Mouse (Mus musculus) erythroid progenitor cell, adult 5-6 weeks (primary cell): ENCODE data around the gene Galntl6. TPM values are rescaled to one million over a fixed set of nuclear protein-coding genes. Genes with fewer than 3 reads are reported as not detected.

Experiments
- ATAC-seq: replicated peaks from 2 replicates; pipeline ENCODE4 v1.8.0; 2016; ENCODE audit warnings: moderate number of reproducible peaks, mild to moderate bottlenecking, moderate TSS enrichment, inconsistent platforms; ENCODE audit not compliant: poor library complexity, low FRiP score, severe bottlenecking
- total RNA-seq, 2 experiments: library from RNA; stranded (forward) in 1 of 2; stranded (reverse) in 1 of 2; fragments of 150-400 nt in 1 of 2; fragments of 186-747, 209-891 nt in 1 of 2; gene quantifications; 2 replicates each; pipeline versions ENCODE4 v1.2.3 to v1.2.4; 2015 to 2017; ENCODE audit warnings: low replicate concordance in 2 of 2

The Galntl6 gene
- total RNA-seq, 2 experiments from 2014 or later = not detected

DNA sequence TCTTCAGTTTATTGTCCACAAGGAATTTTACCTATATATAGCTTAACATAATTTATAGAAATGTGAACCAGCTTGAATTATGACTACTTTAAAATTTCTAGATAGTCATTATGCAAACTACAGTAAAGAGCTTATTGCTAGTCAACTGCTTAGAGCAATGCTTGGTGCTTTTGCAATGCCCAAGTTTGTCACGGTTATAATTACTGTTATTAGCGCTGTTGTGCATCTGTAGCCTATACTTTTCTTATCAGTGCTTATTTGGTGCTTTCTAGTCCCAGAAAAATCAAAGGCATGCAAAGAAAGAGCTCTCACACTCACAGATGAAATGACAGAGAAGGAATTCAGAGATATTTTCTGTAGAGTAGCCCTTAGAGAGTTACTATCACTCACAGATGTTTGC lies 599.0 kb downstream of the Galntl6 start:
- no peak for ATAC-seq

DNA sequence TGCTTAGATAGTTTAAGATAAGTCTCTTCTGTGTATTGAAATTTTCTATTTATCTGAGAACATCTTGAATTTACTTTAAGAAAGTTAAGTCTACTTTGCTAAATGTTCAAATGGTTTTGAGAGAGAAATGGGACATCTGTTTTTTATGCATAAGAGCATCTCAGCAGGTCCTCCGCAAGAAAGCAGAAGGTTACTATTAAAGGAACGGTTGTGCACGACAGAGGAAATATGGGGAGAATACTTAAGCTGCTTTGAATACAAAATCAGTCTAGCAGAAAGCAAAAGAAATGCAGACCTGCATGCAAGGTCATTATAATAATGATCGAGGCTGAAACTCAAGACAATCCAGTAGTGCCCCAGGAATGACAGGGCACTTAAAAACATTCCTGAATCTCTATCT lies 621.0 kb downstream of the Galntl6 start:
- no peak for ATAC-seq

DNA sequence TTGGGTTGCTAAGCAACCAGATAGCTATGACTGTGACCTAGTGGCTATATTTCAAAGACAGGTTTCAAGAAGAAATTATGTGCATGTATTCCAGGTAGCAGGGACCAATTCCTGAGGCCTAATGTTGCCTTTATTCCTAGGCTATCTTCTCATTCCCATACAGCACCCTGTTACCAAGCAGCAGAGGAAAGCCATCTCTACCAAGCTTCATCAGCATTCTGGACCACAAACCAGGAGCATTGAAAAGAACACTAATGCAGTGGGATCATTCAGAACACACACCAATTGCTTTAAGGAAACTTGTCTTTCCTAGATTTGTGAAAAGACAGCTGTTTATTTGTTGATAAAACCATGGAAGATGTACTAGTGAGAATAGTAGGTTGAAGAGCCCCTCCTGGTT lies 622.4 kb downstream of the Galntl6 start:
- ATAC-seq = no peak

DNA sequence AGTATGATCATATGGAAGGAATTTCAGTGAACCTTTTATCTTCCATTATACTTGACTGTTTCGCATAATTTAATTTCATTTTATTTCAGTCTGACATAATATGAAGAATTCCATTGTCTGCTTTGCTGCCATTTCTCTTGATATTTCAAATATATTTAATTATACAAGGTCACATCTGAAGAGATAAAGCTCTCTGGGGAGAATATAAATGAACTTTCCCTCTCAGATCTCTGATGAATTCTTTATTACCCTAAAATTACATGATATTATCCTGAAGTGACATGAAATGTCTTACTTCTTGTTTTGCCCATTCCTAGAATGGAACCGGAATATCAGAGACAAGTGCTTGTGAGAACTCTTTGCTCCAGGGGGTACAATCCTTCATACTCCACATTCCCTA lies 647.0 kb downstream of the Galntl6 start:
- no peak for ATAC-seq

DNA sequence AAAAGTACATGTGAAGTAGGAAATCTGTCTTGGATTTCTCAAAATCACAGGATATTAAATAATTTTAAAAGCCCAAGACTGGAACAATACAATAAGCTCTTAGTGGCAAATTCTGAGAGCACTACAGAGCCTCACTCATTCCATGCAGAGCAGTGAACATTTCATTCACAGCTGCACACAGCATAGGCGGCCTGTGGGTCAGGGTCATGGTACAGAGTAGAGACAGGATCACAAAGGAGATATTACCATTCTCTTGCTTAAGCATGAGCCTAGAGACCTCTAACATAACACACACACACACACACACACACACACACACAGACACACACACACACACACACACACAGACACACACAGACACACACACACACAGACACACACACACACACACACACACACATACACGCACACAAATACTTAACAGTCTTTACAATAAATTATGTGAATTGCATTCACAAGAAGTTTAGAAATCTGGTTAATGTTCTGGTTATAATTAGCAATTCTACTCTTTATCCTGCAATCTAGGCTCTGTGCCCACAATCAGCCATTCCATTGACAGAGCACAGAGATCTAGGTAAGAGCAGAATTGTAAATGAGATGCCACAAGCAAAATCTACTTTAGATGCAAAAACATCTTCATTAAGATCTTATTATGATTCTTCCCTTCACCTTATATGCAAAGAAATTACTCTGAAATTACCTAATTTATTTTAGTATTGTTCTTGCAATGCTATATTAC lies 653.7 kb downstream of the Galntl6 start:
- no peak for ATAC-seq

DNA sequence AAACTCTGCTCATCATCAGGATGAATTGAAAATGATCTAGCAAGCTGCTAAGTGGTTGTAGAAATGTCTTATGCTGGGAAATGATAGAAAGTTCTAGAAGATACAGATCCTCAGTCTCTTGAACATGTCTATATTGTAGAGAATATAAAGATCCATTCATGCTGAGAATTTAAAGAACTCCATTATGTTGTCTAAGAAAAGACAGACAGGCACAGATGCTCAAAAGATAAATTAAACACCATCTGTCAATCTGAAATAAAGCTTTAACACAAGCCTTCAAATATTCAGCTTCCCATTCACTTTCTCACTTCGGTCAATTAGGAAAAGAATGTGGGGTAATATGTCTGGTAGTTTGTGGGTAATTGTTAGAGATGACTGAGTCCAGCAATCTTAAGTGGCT lies 658.8 kb downstream of the Galntl6 start:
- ATAC-seq = no peak

DNA sequence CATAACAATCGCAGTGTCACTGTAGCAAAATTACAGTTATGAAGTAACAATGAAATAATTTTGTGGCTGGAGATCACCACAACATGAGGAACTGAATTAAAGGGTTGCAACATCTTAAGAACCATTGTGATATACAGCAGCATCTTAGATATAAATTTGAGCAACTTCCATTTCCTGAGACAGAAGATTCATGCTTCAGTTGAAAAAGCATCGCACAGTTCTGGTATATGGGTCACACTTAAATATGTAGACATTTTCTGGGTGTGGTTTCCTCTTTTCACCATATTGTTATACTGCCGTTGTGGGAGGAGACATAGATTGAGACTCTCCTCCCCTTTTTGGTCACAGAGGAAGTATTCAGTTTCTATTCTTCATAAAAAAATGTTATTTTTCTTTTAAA lies 667.6 kb downstream of the Galntl6 start:
- no peak for ATAC-seq

DNA sequence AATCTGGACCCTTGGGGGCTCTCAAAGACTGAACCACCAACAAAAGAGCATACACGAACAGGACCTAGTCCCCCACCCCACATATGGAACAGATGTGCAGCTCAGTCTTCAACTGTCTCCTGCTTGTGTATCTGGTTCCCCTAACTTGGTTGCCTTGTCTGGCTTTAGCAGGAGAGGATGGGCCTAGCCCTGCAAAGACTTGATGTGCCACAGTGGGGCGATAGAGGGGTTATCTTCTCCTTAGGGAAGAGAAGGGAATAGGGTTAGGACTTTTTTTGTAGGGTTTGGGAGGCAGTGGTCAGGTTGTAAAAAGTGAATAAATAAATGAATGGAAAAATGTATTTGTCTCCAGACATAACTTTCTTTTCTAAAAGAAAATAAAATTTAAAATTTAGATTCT lies 678.2 kb downstream of the Galntl6 start:
- ATAC-seq = no peak

DNA sequence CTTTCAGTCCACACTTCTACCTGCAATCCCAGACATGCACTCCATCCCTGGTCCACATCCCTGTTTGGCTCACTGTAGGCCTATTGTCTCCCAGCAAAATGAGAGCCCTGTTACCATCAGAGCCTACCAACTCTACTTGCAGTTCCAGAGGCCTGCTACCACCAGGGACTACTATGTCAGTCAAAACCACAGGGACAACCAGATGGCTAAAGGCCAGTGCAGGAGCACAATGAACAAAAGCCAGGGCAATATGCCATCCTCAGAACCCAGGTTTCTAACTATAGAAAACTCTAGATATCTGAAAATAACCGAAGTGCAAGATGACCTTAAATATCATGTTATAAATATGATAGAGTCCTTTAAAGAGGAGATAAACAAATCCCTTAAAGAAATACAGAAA lies 683.7 kb downstream of the Galntl6 start:
- no peak for ATAC-seq

DNA sequence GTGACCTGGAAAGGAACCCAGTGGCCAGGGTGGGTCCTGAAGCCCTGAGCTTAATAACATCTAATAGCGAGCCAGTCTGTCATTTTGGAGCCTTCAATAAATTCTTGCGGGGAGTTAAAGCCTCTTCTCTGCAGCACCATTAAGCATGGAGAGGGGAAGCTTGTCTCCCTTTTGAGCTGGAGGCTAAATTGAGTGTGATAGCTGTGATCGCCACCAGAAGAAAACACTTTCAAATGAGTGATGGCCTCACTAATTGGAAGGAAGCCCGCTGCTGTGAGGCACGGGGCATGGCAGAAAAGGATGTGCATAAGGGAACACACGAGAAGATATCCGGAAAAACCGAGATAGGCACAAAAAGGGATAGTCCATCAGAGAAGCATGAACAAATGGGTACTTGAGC lies 694.6 kb downstream of the Galntl6 start:
- no peak for ATAC-seq

DNA sequence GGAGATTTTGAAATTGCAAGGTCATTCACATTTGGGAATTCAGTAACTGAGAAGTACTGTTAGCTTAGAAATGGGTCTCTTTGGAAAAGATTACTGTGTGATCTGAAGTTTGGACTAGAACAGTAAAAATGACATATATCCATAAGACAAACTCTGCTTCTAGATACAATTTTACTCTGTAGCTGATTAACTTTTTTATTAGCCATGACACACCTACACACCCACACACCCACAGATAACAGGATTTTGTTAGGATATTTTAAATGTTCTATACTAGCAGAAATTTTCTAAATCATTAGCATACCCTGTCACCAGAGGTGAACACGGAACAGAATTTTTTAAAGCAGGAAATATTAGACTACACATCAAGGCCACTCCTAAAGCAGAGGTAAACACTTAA lies 722.7 kb downstream of the Galntl6 start:
- ATAC-seq = no peak

DNA sequence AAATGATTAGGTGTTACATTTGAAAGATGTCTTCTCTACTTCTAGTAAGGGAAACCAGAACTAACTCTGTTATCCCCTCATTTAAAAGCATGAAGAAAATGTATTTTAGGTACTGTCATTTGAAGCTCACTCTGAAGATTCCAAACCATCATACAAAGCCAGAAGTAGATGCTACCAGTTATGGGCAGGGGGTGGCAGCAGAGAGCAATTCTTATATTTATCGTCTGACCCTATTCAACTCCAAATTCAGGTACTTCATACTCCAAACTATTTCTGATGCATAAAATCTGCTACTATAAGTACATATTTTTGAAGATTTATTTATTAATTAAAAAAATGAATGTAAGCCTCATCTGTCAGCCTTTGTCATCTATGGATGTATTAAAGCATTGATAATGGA lies 765.5 kb downstream of the Galntl6 start:
- ATAC-seq = no peak

DNA sequence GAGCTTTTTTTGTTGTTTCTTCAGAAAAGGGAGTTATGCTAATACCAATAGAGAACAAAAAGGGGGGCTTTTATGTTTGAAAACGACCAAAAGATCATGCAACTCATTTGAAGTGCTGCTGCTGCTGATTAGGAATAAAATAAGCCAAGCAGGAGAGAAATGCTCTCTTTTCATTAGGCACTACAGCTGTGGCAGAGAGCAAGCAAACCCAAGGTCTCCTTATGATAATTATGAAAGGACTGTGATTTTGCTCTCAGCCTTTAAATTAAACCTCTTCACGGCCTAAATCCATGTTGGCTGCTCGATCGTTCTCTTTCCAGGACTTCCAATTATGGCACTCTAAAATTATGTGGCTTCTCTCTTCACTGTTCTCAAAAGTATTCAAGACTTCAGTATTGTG lies 825.7 kb downstream of the Galntl6 start:
- ATAC-seq = no peak

DNA sequence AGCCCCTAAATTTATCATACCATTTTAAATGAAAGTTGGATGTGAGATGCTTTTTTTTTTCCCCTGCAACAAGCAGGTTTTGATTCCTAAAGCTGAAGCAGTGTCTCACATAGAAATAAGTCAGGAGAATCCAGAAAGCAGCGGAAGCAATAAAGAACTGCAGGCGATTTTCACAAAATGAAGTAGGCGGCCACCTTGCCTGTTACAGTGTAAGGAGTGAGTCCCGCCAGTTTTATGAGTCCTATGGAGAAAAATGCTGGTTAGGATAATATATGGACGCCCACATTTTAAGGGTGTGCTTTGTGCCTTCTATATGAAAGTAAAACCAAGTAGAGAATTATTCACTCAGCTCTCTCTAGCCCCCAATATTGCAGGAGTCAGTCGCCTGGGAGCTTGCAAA lies 827.5 kb downstream of the Galntl6 start:
- ATAC-seq = no peak

DNA sequence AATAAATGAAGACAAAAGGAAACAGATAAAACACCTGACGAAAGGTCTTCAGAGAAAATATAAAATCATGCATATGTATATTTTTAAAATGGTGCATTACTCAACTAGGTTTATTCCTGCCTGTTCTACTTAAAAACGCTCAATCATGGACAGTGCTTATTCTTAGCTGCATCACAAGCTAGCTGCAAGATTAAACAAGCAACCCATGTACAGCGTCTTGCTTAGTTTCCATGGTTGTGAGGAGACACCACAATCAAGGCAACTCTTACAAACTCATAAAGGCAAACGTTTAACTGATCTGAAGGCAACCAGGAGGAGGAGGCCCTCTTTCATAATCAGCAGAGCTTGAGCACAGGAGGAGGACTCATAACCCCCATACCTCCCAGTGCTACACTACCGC lies 830.7 kb downstream of the Galntl6 start:
- no peak for ATAC-seq

DNA sequence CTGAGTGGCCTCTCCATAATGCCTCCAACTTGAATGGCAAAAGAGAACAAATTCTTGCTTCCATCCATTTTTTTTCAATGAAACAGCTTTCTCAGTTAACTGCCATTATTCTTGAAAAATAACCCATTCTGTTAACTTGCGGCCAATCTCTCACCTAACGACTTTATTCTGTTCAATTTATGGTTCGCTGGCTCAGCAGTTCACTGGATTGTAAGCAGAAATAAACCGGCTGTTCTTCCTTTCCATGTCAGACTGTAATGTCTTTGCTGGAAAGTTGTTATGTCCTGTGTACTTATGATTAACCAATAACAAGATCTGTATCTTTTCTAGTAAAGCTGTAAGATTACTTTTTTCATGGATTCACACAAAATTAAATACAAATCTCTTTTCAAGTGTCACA lies 837.8 kb downstream of the Galntl6 start:
- ATAC-seq = no peak

DNA sequence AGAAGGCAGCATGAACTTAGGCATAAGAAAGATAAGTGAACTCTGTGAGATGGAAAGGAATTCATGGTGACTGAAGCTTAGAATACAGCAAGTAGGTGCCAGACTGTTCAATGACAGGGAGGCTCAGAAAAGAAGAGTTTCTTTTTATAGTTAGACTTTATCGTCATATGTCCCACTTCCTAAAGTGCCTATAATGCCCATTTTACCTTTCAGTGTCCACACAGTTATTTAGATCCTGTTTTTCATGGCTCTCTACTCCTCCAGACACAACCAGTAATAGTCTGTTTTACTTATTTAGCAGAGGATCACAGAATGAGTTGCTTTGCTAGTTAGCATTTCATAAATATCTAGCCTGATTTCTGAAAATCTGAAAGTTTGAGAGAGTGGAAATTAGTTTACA lies 838.7 kb downstream of the Galntl6 start:
- ATAC-seq = no peak

DNA sequence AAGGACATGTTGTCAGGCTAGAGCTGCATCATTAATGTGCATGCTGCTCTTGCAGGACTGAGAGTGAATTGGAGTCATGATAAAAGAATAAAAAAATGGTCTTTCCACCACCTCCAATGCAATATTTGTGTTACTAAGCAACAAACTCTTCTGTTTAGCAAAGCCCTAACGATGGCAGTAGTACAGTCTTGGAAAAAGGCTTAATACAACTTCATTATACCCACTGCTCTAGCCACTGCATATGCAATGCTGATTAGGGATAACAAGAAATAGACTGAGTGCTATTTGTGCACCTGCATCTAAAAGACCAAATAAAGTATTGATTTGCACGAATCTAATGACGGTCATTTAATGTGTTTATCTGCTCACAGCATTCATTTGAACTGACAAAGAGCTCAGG lies 880.2 kb downstream of the Galntl6 start:
- no peak for ATAC-seq

DNA sequence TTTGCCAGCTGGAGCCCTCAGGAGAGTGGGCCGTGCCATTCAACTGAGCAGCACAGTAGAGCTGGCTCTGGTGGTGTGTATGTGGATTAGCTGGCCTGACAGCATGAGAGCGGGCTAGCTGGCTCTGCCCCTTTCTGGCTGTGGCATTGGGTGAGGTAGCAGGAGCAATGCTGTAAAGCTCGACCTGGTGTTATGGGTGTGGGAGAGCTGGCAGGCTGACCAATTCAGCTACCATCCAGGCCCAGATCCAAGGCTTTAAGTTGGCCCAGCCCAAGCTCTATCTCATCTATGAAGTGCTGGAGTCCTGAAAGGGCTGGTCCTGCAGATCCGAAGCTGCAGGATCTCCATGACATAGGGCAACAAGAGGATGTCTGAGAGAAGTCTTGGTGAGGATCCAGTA lies 886.9 kb downstream of the Galntl6 start:
- ATAC-seq = no peak

DNA sequence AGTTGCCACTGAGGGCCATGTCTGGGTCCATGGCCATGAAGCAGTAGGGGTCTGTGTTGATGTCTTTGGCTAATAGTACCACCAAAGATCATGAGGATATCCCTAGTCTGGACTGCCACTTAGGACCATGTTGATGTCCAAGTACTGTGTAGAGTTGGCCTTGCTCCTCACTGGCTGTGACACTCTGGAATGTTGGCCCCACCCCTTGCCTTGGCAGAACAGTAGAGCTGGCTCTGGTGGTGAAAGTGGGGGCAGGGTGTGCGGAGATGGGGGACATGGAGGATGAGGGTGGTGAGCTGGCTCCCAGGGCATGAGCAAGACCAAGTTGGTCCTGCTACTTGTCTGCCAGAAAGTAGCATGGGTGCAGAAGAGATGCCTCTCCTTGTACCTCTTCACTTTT lies 887.3 kb downstream of the Galntl6 start:
- no peak for ATAC-seq

DNA sequence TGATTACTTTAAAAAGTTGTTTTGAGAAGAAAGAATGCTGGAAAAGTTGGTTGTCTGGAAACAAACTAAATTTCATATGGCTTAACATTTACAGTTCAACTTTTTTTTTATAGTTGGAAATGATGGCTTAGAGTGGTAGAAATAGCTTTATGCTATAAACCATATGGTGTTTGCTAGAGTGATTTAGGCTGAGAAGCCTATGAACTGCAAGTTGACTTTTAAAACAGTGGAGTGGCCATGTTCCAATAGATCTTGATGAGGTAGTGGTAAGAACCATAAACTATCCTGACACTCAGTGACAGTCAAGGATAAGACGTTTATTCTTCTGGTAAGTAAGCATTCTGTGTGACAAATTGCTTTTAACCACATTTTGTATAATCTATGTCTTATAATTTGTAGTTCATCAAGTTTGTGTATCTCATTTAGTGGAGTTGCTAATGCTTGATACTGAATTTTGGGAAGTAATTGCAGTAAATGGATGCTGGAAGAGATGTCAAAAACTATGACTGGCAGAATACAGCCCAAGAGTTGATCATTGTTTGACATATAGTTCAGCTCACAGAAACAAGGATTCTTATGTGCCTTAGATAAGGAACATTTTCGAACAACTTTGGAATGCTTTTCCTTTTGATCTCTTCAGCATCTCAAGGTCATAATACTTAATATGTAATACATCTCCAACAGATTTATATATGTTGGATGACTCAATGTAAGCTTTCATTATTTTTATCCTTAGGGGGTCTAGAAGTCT lies 888.8 kb downstream of the Galntl6 start:
- ATAC-seq = no peak
